Mouse (Mus musculus): ENCODE results near the gene Rasgrp3.
A peak's percentile ranks its signal among the peaks of the same experiment; 100 is the strongest.

The Rasgrp3 gene

DNA sequence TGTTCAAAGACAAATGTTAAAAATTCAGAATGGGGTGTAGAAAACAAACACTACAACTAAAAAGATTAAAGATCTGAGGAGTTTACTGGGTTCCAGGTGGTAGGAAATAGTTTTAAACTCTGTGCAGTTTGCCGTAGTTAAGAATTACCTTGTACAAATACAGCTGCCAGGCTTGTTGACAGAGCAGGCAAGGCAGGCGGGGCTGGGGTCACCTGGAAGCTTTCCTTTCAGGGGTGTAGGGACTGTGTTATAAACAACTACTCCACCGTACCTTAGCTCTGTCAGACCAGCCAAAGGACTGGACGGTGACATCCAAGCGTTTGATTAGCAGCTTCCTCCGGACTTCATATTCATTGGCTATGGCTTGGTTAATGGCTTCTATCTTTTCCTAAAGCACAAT, 103.4 kb downstream of the Rasgrp3 start:
- DNase-seq (ENCODE audit: low spot score): no peak

DNA sequence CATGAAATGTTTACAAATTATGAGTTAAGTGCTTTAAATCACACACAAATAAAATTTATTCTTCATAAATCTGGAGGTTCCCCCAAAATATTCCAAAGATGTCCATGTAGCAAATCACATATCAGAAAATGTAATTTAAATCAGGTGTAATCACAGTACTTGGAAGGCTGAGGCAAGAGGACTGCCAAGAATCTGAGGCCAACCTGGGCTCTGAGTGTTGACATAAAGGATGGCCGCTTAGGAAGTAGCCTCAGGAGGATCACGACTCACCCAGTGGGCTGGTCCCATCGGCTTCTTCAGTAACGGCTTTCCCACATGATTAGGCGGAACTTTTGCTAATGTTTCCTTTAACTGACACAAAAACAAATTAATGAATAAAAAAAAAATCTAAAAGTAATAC, 104.1 kb downstream of the Rasgrp3 start:
- no peak for DNase-seq (ENCODE audit: low spot score)

GRCm38 (mm10) chr17:75543434-75543833, 107.7 kb downstream of the Rasgrp3 start:
- DNase-seq (ENCODE audit: low spot score): no peak

- DNase-seq (ENCODE audit: low spot score): no peak
These were observed 108.6 kb downstream of the Rasgrp3 start for GRCm38 (mm10) chr17:75544262-75544661.

GRCm38 (mm10) chr17:75550771-75551413, 115.2 kb downstream of the Rasgrp3 start:
- DNase-seq (ENCODE audit: low spot score): peak; percentile 7

- DNase-seq (ENCODE audit: low spot score): peak; percentile 98
These were observed 116.1 kb downstream of the Rasgrp3 start, which contains the start of gene Fam98a for GRCm38 (mm10) chr17:75551512-75552400. Gene Fam98a, minus strand, starts transcription at chr17:75551946.

GRCm38 (mm10) chr17:75557031-75557430, 121.3 kb downstream of the Rasgrp3 start:
- no peak for DNase-seq (ENCODE audit: low spot score)

- no peak for DNase-seq (ENCODE audit: low spot score)
These were observed 122.3 kb downstream of the Rasgrp3 start for GRCm38 (mm10) chr17:75558041-75558440.

GRCm38 (mm10) chr17:75575608-75576007, 139.9 kb downstream of the Rasgrp3 start:
- DNase-seq (ENCODE audit: low spot score): no peak

All from T-cell, adult 2 months (primary cell).